Mouse (Mus musculus) c-Kit-negative CD71-positive TER-119-positive erythroid progenitor cells, embryonic 14.5 days (primary cell): ENCODE results near the gene Slc34a3.

ENCODE experiments used
- DNase-seq: peaks from one replicate; pipeline ENCODE4 v3.0.0-alpha.2; 2013; ENCODE audit warnings: low read depth, low spot score

Gene Slc34a3

DNA sequence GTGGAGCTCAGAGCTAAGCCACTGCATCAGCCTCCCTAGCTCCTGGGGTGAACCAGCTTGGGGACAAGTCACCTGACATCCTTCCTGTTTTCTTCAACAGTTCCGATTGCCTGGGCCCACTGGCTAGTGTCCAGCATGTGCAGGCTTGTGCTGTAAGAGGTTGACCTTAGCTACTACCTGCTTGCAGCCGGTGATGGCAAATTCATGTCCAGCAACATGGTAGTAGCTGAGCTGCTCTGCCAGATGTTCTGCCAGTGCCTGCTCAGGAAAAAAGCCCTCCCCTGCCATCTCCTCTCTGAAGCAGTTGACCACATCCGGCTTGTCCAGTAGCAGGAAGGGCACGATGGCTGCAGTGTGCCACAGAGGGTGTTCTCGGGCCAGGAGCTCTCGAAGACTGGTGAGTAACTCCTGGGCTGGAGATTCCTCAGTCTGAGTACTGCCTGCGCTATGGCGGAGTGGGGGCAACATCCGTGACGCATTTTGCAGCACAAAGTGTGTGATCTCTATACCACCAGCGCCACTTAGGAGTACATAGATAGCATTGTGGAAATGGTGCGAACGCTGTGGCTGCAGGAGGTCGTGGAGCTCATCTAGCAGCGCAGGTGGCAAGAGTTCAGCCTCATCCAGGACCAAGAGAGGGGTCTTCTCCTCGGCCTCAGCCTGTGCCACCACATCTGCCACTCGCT, 39.5 kb downstream of the Slc34a3 start:
- no peak for DNase-seq

DNA sequence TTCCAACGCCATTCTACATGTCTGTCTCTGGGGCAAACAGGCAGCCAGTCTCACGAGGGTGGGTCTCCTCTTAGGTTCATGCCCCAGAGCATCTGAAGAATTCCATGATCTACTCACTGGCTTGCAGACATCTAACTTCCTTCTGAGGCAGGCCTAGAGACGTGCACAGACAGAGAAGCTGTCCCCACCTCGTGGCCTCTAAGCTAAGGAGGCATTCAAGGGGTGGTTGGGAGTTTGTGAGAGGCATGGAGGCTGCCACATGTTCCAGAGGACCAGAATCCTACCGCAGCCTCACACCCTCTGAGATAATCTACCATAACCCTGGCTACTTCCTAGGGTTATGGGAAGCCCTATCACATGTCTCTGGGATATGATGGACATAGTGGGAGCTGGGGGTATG, 40.2 kb downstream of the Slc34a3 start:
- no peak for DNase-seq

DNA sequence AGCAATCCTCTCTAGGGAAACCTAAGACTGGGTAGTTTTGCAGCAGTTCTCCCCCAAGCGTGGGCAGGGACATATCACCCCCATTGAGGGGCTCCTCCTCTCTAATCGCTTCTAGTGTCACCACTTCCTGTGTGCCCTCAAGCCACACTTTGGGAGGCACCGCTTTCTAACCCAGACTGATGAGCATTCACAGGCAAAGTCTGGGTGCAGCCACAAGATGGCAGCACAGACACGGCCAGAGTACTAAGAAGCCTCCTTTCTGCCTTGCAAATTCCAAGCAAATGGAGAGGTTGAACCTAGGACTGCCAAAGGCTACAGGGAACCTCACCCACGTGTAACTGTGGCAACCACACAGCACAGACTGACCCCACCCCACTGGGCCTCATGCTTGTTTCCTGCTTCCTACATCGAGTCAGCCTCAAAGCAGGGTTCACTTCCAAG, 40.8 kb downstream of the Slc34a3 start:
- DNase-seq: peak; percentile 63

DNA sequence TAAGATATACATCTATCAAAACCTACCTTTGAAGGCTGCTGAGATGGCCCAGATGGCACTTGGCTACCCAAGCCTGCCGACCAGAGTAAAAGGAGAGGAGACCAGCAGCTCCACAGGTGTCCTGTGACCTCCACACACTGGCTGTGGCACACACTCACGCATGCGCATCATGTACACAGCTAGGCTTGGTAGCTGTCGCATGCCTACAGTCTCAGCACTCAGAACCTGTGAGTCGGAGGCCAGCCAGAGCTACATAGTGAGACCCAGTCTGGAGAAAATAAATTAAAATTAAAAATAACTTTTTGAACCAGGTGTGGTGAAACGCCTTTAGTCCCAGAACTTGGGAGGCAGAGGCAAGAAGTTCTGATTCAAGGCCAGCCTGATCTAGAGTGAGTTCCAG, 46.3 kb downstream of the Slc34a3 start:
- no peak for DNase-seq

DNA sequence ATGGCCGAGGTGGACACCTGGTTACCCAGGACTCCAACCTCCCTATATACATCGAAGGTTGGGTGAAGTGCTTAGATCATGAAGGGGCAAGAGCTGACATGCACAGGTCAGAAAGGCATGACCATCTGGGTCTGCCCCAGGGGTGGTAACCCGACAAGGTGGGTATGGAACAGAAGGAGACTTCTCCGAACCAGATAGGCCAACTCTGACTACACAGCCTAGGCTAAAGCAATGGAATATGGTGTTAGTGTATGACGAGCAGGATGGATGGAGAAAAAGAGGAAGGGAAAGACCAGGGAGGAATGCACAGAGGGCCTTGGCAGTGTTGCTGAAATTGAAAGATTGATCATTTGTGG, 47.6 kb downstream of the Slc34a3 start:
- DNase-seq: no peak

DNA sequence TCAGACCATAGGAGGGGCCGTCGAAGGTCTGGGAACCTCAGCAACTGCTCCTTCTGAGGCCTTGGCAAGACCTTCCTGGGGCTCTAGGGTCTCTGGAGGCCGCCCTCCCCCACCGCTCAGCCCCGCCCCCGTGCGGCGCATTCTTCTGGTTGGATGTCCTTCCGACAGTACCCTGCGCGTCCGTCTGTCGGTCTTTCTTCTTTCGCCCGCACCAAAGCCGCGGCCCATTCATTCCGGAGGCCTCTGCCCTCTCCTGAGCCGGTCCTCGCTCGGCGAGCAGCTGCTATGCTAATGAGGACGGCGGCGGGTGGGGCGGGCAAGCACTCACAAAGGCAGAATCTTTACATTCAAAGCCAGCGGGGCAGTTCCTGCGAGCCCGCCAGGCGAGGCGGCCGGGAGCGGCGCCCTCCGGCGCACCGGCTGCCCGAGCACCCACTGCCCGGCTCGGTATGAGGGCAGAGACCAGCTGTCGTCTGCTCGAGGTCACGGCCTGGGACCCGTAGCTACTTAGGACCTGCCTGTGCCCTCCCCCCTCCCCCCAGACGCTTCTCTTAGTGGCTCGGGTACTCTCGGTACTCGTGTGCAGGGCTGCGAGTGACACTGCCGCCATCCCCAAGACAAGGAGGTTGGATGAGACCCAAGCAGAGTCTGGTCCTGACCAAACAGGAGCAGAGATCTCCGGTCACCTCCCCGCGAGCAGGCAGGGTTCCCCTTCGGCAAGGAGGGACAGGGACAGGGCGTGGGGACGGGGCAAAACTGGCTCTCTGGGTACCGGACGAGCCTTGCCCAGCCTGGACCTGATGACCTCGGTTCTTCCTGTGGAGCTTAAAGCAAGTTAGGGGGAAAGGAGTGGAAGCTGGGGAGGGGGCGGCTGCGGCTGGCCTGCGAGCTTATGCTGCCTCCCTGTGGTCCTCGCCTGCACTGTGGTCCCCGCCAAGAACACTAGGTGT, 48.3 kb downstream of the Slc34a3 start:
- no peak for DNase-seq

DNA sequence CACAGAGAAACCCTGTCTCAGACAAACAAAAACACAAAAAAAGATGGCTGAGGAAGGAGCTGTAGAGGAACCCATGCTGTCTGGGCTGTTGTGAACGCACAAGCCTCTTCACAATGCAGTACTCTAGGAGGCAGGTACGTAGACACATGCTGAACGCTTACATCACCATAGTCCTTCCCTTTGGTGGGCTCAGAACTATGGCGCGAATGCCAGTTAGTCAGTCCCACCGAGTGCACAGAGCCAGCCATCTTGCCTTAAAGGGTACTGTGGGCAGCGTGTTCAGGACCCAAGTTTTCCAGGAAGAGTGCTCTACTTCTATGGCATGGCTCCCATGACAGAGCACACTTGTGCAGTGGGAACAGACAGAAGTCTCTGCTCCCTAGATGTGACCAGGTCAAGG, 49.7 kb downstream of the Slc34a3 start:
- no peak for DNase-seq

DNA sequence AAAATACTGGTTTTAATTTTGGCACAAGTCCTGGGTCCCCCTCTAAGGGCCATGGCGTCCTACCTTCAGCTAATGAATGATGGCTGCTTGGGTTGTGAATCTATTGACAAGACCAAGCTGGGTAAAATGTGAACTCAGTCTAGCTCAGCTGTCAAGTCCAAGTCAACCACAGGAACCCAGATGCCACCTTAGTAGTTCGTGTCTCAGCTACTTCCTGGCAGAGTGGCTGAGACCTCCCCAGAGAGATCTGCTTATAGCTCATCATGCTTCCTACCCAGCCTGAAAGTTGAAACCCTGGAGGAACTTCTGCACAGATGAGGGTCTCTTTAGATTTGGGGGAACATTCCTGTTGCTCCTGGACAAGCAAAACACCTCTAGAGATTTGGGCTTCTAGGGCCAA, 50.8 kb downstream of the Slc34a3 start:
- no peak for DNase-seq

DNA sequence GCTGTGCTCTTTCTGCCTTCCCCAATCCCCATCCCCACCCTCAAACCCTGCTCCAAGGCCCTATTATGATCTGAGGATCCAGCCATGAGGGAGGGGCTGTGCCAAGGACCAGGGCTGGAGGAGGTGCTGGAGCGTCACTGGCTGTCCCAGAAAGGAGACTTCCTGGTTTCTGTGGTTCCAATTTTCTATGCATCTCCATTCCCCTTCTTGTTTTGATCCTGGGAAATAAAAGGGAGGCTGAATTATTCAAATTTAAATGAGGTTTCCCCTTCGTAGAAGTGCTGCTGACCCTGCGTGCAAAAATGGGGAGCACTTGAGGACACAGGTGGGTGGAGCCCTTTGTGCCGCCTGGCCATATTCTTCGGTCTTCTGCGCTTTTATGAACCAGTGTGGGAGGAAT, 51.5 kb downstream of the Slc34a3 start:
- DNase-seq: no peak

DNA sequence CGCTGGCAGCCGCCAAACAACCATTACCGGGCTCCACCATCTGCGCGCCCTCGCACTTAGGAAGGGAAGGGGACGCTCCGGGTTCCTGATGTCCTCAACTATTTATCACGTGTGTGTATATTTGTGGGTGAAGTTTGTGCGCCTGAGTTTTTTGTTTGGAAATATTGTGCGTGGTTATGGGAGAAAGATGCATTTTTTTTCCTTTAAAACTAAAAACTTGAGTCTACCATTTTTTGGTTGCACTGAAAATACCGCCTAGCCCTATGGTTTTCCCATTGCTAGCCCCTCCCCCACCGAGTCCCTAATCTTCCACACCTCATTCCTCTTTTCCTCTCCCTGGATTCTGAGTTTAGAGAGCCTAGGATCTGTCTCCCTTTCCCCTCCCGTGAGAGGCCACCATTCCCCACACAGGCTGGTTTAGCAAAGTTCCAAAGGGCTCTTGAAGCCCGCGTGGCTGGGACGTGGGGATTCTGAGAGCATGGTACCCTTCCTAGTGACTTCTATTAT, 52.2 kb downstream of the Slc34a3 start:
- DNase-seq: no peak

DNA sequence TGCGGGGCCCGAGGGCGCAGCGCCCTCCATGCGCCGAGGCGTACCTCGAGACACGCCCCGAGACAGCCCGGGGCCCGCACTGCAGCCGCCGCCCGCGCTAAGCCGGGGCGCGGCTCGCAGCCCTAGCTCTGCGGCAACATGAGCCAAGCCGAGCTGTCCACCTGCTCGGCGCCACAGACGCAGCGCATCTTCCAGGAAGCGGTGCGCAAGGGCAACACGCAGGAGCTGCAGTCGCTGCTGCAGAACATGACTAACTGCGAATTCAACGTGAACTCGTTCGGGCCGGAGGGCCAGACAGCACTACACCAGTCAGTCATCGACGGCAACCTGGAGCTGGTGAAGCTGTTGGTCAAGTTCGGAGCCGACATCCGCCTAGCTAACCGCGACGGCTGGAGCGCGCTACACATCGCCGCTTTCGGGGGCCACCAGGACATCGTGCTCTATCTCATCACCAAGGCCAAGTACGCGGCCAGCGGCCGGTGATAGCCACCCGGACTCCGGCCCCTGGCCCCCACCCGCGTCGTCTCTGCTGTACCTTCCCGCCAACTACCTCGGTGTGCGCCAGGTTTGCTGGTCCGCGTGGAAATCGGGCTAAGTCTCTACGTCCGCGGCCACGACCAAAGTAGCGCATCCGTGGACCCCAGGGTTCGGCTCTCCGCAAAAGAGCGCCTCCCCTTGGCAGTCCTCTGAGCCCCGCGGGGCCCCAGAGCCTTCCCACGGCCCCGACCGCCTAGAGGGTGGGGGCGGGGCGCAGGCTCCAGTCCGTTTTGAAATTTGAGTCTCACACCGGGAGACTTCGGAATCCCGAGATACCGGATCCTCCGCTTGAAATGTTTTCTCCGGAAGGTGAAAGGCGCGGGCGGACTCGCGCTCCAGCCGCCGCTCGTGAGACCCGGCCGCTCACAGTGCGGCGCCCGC, 52.9 kb downstream of the Slc34a3 start:
- peak; percentile 42 for DNase-seq

DNA sequence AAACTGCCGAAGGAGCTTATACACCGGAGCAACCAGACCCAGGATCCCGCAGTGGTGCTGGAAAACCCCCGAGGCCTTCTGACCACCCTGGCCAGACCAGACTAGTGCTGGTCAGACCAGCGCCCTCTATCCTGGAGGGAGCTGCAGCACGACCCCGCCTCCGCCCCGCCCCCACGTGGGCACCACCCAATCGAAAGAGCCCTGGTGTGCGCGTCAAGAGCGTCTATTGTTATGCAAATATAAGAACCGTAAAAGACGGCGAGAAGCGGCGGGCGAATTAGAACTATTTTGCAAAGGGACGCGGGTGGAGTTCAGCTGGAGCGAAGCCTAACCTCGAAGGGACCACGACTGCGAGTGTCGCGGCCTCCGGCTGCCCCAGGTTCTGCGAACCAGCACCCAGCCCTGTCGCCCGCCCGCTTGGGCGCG, 53.7 kb downstream of the Slc34a3 start, which contains the start of gene Nrarp:
TSS of gene Nrarp (plus strand) at position 281 of the 426 bp plus-strand sequence.
- DNase-seq: no peak

DNA sequence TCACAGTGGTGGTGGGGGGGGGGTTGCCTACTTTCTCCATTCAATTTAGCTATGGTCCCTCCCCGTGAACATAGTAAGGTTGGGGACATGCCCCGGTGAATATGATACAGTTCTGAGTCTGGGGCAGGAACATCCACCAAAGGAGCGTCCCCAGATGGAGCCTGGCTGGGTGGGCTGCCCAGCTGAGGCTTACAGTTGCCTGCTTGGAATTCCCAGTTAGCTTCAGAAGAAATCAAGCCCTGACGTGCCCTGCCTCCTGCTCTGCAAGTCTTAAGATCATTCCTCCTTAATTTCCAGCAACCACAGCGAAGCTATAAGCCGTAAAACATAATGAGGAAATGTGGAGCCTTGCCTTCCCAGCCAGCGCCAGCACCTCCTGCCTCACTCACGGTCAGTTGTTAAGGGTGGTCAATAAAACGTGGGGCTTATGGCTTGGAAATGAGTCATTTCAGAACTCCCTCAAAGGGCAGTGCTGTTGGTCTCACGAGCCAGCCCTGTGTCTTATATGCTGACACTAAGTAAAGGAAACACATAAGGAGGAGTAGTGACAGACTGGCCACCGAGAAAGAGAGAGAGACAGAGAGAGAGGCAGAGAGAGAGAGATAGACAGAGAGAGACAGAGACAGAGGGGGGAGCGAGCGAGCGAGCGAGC, 54.5 kb downstream of the Slc34a3 start:
- no peak for DNase-seq
